Mouse (Mus musculus) MEL (cell line): ENCODE measurements at regions not wholly inside any gene's neighbourhood (a gene's known extent, or its start where the extent isn't known, plus 50 kb on each side); places are given as distances from the start of the nearest gene placed in this dataset.

Experiments used
- DNase-seq: peaks from one replicate; pipeline ENCODE4 v3.0.0; 2011; ENCODE audit warnings: low read depth, low spot score
- H3K27ac ChIP-seq: 2 replicates; pipeline ENCODE4 v1.5.1; 2012; ENCODE audit warnings: low read depth, mild to moderate bottlenecking, control low read depth, low read length, moderate library complexity; ENCODE audit not compliant: control insufficient read depth
- H3K27me3 ChIP-seq, 2 experiments: fragments of 150-350 bp in 1 of 2; sonication (generic) in 1 of 2; 2 replicates each; pipeline ENCODE4 v1.6.1; 2012; ENCODE audit warnings: low read length in 2 of 2, mild to moderate bottlenecking in 2 of 2, improper control_type of control experiment in 1 of 2, moderate library complexity in 1 of 2; ENCODE audit not compliant: insufficient read depth in 2 of 2, control insufficient read depth in 1 of 2
- H3K36me3 ChIP-seq, 2 experiments: 2 replicates each; pipeline ENCODE4 v1.6.1; 2012 to 2014; ENCODE audit warnings: low read length in 2 of 2, improper control_type of control experiment in 1 of 2, inconsistent platforms in 1 of 2, mild to moderate bottlenecking in 1 of 2; ENCODE audit not compliant: insufficient read depth in 2 of 2, control insufficient read depth in 1 of 2
- H3K4me1 ChIP-seq, 2 experiments: fragments of 150-350 bp in 1 of 2; sonication (generic) in 1 of 2; 2 replicates each; pipeline ENCODE4 v1.6.1; 2012; ENCODE audit warnings: low read length in 2 of 2, improper control_type of control experiment in 1 of 2, mild to moderate bottlenecking in 1 of 2; ENCODE audit not compliant: insufficient read depth in 2 of 2, control insufficient read depth in 1 of 2
- H3K4me3 ChIP-seq, 2 experiments: fragments of 150-350 bp in 1 of 2; sonication (generic) in 1 of 2; 2 replicates each; pipeline ENCODE4 v1.5.1; 2012; ENCODE audit warnings: low read depth in 2 of 2, low read length in 2 of 2, mild to moderate bottlenecking in 2 of 2, moderate library complexity in 2 of 2, control low read depth in 1 of 2, improper control_type of control experiment in 1 of 2; ENCODE audit not compliant: control insufficient read depth in 1 of 2, insufficient read depth in 1 of 2
- H3K79me2 ChIP-seq: 2 replicates; pipeline ENCODE4 v1.6.1; 2012; ENCODE audit warnings: mild to moderate bottlenecking, low read length, moderate library complexity; ENCODE audit not compliant: control insufficient read depth, poor library complexity, insufficient read depth
- H3K9ac ChIP-seq: 2 replicates; pipeline ENCODE4 v1.6.1; 2012; ENCODE audit warnings: low read depth, mild to moderate bottlenecking, control low read depth, low read length, moderate library complexity; ENCODE audit not compliant: control insufficient read depth, poor library complexity, severe bottlenecking
- H3K9me3 ChIP-seq: fragments of 150-350 bp; sonication (generic); replicated peaks from 2 replicates; pipeline ENCODE4 v1.6.1; 2012; ENCODE audit warnings: mild to moderate bottlenecking, low read length, improper control_type of control experiment, moderate library complexity; ENCODE audit not compliant: insufficient read depth
- CHD2 ChIP-seq: IDR thresholded peaks from 2 replicates; pipeline ENCODE4 v1.6.1; 2011; ENCODE audit warnings: low read length, improper control_type of control experiment
- CTCF ChIP-seq, 3 experiments: IDR thresholded peaks in 2 of 3; conservative IDR thresholded peaks in 1 of 3; 2 replicates each; pipeline ENCODE4 v1.5.1; 2011 to 2012; ENCODE audit warnings: low read length in 3 of 3, low read depth in 2 of 3, mild to moderate bottlenecking in 2 of 3, improper control_type of control experiment in 1 of 3, inconsistent platforms in 1 of 3, mixed read lengths in 1 of 3, moderate library complexity in 1 of 3; ENCODE audit not compliant: control insufficient read depth in 1 of 3, insufficient read depth in 1 of 3, poor library complexity in 1 of 3, severe bottlenecking in 1 of 3
- E2F4 ChIP-seq: IDR thresholded peaks from 2 replicates; pipeline ENCODE4 v1.6.1; 2011; ENCODE audit warnings: low read depth, low read length, improper control_type of control experiment, borderline replicate concordance
- GATA1 ChIP-seq: IDR thresholded peaks from 2 replicates; pipeline ENCODE4 v1.6.1; 2011; ENCODE audit warnings: low read depth, low read length, improper control_type of control experiment
- MXI1 ChIP-seq: IDR thresholded peaks from 2 replicates; pipeline ENCODE4 v1.6.1; 2011; ENCODE audit warnings: mild to moderate bottlenecking, low read depth, low read length, improper control_type of control experiment
- NELFE ChIP-seq: IDR thresholded peaks from 2 replicates; pipeline ENCODE4 v1.6.1; 2011; ENCODE audit warnings: low read depth, low read length, improper control_type of control experiment
- SIN3A ChIP-seq: IDR thresholded peaks from 2 replicates; pipeline ENCODE4 v1.6.1; 2012; ENCODE audit warnings: low read length, improper control_type of control experiment, inconsistent platforms
- SMC3 ChIP-seq: IDR thresholded peaks from 2 replicates; pipeline ENCODE4 v1.6.1; 2011; ENCODE audit warnings: low read depth, low read length, improper control_type of control experiment
- TBP ChIP-seq: IDR thresholded peaks from 2 replicates; pipeline ENCODE4 v1.8.0; 2011; ENCODE audit warnings: low read depth, low read length, improper control_type of control experiment
- ZC3H11A ChIP-seq: IDR thresholded peaks from 2 replicates; pipeline ENCODE4 v1.6.1; 2012; ENCODE audit warnings: low read depth, mild to moderate bottlenecking, inconsistent platforms, low read length, improper control_type of control experiment
- ZMIZ1 ChIP-seq: IDR thresholded peaks from 2 replicates; pipeline ENCODE4 v1.6.1; 2012; ENCODE audit warnings: low read depth, mild to moderate bottlenecking, inconsistent platforms, low read length, improper control_type of control experiment, moderate library complexity
- ZNF384 ChIP-seq: IDR thresholded peaks from 2 replicates; pipeline ENCODE4 v1.6.1; 2012; ENCODE audit warnings: low read depth, mild to moderate bottlenecking, inconsistent platforms, low read length, improper control_type of control experiment

GRCm38 (mm10) chr14:71128495-71128894 is 528.9 kb upstream of the Fam160b2 start:
- Histone ChIP-seq H3K27me3 (no peaks in the 10 kb centered on the region), H3K36me3 (no peaks in the 10 kb centered on the region), H3K4me3 (no peak overlapping the region), H3K9me3 (no peaks in the 10 kb centered on the region), H3K4me1 (no peaks in the 10 kb centered on the region), H3K79me2 (no peaks in the 10 kb centered on the region), H3K27ac (no peak overlapping the region), H3K9ac (no peak overlapping the region)
- no peak for TF ChIP-seq NELFE
- no peak for TF ChIP-seq CTCF (IDR thresholded peaks at IDR 0.05 in 2 of 3, conservative IDR thresholded peaks at IDR 0.05 in 1 of 3; ENCODE audit: control insufficient read depth in 1 of 3, insufficient read depth in 1 of 3, low read depth in 2 of 3, low read length in 3 of 3, poor library complexity in 1 of 3, severe bottlenecking in 1 of 3)
- TF ChIP-seq ZNF384: no peak
- TF ChIP-seq SMC3: no peak
- TF ChIP-seq ZMIZ1: no peak
- TF ChIP-seq CHD2: no peak
- TF ChIP-seq GATA1: no peak
- TF ChIP-seq MXI1: no peak
- TF ChIP-seq ZC3H11A: no peak
- TF ChIP-seq SIN3A: no peak
- no peak for DNase-seq

GRCm38 (mm10) chr14:71118681-71119080 is 519.0 kb upstream of the Fam160b2 start:
- H3K79me2 ChIP-seq: no peaks in the 10 kb centered on the region
- no peak for DNase-seq
- H3K9me3 ChIP-seq: no peaks in the 10 kb centered on the region
- TF ChIP-seq TBP (no peak), SIN3A (no peak)
- H3K4me1 ChIP-seq: peaks cover 0 to 6% of the 10 kb centered on the region in 2 experiments; a peak in 2 of 4 replicates
- H3K27me3 ChIP-seq: no peaks in the 10 kb centered on the region
- H3K4me3 ChIP-seq: no peak overlapping the region
- H3K36me3 ChIP-seq: peaks cover 0 to 1% of the 10 kb centered on the region in 2 experiments; a peak in 1 of 4 replicates
- H3K27ac ChIP-seq: no peak overlapping the region
- no peak overlapping the region for H3K9ac ChIP-seq

GRCm38 (mm10) chr14:71115798-71116432 is 516.3 kb upstream of the Fam160b2 start:
- Histone ChIP-seq H3K9me3 (no peaks in the 10 kb centered on the region), H3K27ac (no peak overlapping the region), H3K9ac (no peak overlapping the region), H3K36me3 (peaks cover 0 to 6% of the 10 kb centered on the region in 2 experiments; a peak in 2 of 4 replicates), H3K4me3 (no peak overlapping the region), H3K4me1 (peaks cover 0 to 10% of the 10 kb centered on the region in 2 experiments; a peak in 3 of 4 replicates), H3K27me3 (no peaks in the 10 kb centered on the region), H3K79me2 (no peaks in the 10 kb centered on the region)
- no peak for TF ChIP-seq E2F4
- DNase-seq: no peak
